Mouse (Mus musculus): Measurements from ENCODE around the gene Pold2. TPM values are rescaled to one million over a fixed set of nuclear protein-coding genes. Genes with fewer than 3 reads are reported as not detected.

The Pold2 gene
- polyA plus RNA-seq, 1 experiment from 2014 or later, result 105 TPM

- Histone ChIP-seq H3K4me3 (ENCODE audit: low read depth, low read length) (no peak overlapping the region), H3K27ac (replicated peaks; ENCODE audit: low read depth, low read length) (no peak overlapping the region), H3K4me2 (ENCODE audit: low read depth, low read length) (no peak overlapping the region), H3K9ac (replicated peaks; ENCODE audit: low read length) (no peak overlapping the region), H3K9me3 (replicated peaks; ENCODE audit: control insufficient read depth, low read length) (no peaks in the 10 kb centered on the region), H3K27me3 (ENCODE audit: control insufficient read depth, insufficient read depth, low read length) (no peaks in the 10 kb centered on the region), H3K4me1 (ENCODE audit: control insufficient read depth, insufficient read depth, low read length) (peaks cover 2% of the 10 kb centered on the region; the same call in 1 of the 2 replicates), H3K36me3 (replicated peaks; ENCODE audit: control insufficient read depth, insufficient read depth, low read depth, low read length) (no peaks in the 10 kb centered on the region)
- ATAC-seq (replicated peaks; ENCODE audit: insufficient number of reproducible peaks, low FRiP score, low TSS enrichment, low read depth) (no peak), DNase-seq (ENCODE audit: low spot score) (no peak)
- WGBS, result 91% methylated on average over 19 of the region's 19 CpGs
Observed at GRCm38 (mm10) chr11:5904357-5904756, 26.3 kb upstream of the Pold2 start.

GRCm38 (mm10) chr11:5903844-5904243 lies 25.8 kb upstream of the Pold2 start:
- peaks cover 2% of the 10 kb centered on the region; the same call in 1 of the 2 replicates for H3K4me1 ChIP-seq (ENCODE audit: control insufficient read depth, insufficient read depth, low read length)
- DNase-seq (ENCODE audit: low spot score), result no peak
- H3K27me3 ChIP-seq (ENCODE audit: control insufficient read depth, insufficient read depth, low read length), result no peaks in the 10 kb centered on the region
- H3K4me3 ChIP-seq (ENCODE audit: low read depth, low read length), result no peak overlapping the region
- no peaks in the 10 kb centered on the region for H3K9me3 ChIP-seq (replicated peaks; ENCODE audit: control insufficient read depth, low read length)
- ATAC-seq (replicated peaks; ENCODE audit: insufficient number of reproducible peaks, low FRiP score, low TSS enrichment, low read depth), result no peak
- no peak overlapping the region for H3K4me2 ChIP-seq (ENCODE audit: low read depth, low read length)
- no peaks in the 10 kb centered on the region for H3K36me3 ChIP-seq (replicated peaks; ENCODE audit: control insufficient read depth, insufficient read depth, low read depth, low read length)
- H3K9ac ChIP-seq (replicated peaks; ENCODE audit: low read length), result no peak overlapping the region
- no peak overlapping the region for H3K27ac ChIP-seq (replicated peaks; ENCODE audit: low read depth, low read length)
- WGBS, result 87% methylated on average over 2 of the region's 2 CpGs

GRCm38 (mm10) chr11:5902390-5902789 lies 24.3 kb upstream of the Pold2 start:
- Histone ChIP-seq H3K4me3 (ENCODE audit: low read depth, low read length) (peak overlapping the region; percentile 26), H3K4me2 (ENCODE audit: low read depth, low read length) (peak overlapping the region; percentile 64), H3K9ac (replicated peaks; ENCODE audit: low read length) (peak overlapping the region; percentile 56), H3K27me3 (ENCODE audit: control insufficient read depth, insufficient read depth, low read length) (no peaks in the 10 kb centered on the region), H3K9me3 (replicated peaks; ENCODE audit: control insufficient read depth, low read length) (no peaks in the 10 kb centered on the region), H3K27ac (replicated peaks; ENCODE audit: low read depth, low read length) (no peak overlapping the region), H3K36me3 (replicated peaks; ENCODE audit: control insufficient read depth, insufficient read depth, low read depth, low read length) (no peaks in the 10 kb centered on the region), H3K4me1 (ENCODE audit: control insufficient read depth, insufficient read depth, low read length) (peaks cover 2% of the 10 kb centered on the region; the same call in 1 of the 2 replicates)
- ATAC-seq (replicated peaks; ENCODE audit: insufficient number of reproducible peaks, low FRiP score, low TSS enrichment, low read depth) (0 out of 2 replicates have a peak, but pooled peaks have one; percentile 30), DNase-seq (ENCODE audit: low spot score) (no peak)
- 4% methylated on average over 6 of the region's 6 CpGs for WGBS

GRCm38 (mm10) chr11:5901950-5902349 lies 23.9 kb upstream of the Pold2 start:
- peak overlapping the region; percentile 56 for H3K9ac ChIP-seq (replicated peaks; ENCODE audit: low read length)
- H3K36me3 ChIP-seq (replicated peaks; ENCODE audit: control insufficient read depth, insufficient read depth, low read depth, low read length), result no peaks in the 10 kb centered on the region
- ATAC-seq (replicated peaks; ENCODE audit: insufficient number of reproducible peaks, low FRiP score, low TSS enrichment, low read depth), result peak; percentile 76; the same call in 1 of the 2 replicates
- no peaks in the 10 kb centered on the region for H3K27me3 ChIP-seq (ENCODE audit: control insufficient read depth, insufficient read depth, low read length)
- under 1% methylated on average over 32 of the region's 32 CpGs for whole genome bisulfite sequencing
- peak overlapping the region; percentile 64 for H3K4me2 ChIP-seq (ENCODE audit: low read depth, low read length)
- no peak overlapping the region for H3K27ac ChIP-seq (replicated peaks; ENCODE audit: low read depth, low read length)
- H3K4me3 ChIP-seq (ENCODE audit: low read depth, low read length), result peak overlapping the region; percentile 26
- peak; percentile 82 for DNase-seq (ENCODE audit: low spot score)
- H3K4me1 ChIP-seq (ENCODE audit: control insufficient read depth, insufficient read depth, low read length), result peaks cover 2% of the 10 kb centered on the region; the same call in 1 of the 2 replicates
- H3K9me3 ChIP-seq (replicated peaks; ENCODE audit: control insufficient read depth, low read length), result no peaks in the 10 kb centered on the region

GRCm38 (mm10) chr11:5901320-5901719 lies 23.2 kb upstream of the Pold2 start:
- no peaks in the 10 kb centered on the region for H3K9me3 ChIP-seq (replicated peaks; ENCODE audit: control insufficient read depth, low read length)
- H3K4me2 ChIP-seq (ENCODE audit: low read depth, low read length), result peak overlapping the region; percentile 64
- peak overlapping the region; percentile 26; the same call in 1 of the 2 replicates for H3K4me3 ChIP-seq (ENCODE audit: low read depth, low read length)
- H3K9ac ChIP-seq (replicated peaks; ENCODE audit: low read length), result peak overlapping the region; percentile 56
- ATAC-seq (replicated peaks; ENCODE audit: insufficient number of reproducible peaks, low FRiP score, low TSS enrichment, low read depth), result no peak
- H3K4me1 ChIP-seq (ENCODE audit: control insufficient read depth, insufficient read depth, low read length), result peaks cover 2% of the 10 kb centered on the region; the same call in 1 of the 2 replicates
- H3K27me3 ChIP-seq (ENCODE audit: control insufficient read depth, insufficient read depth, low read length), result no peaks in the 10 kb centered on the region
- H3K36me3 ChIP-seq (replicated peaks; ENCODE audit: control insufficient read depth, insufficient read depth, low read depth, low read length), result no peaks in the 10 kb centered on the region
- no peak overlapping the region for H3K27ac ChIP-seq (replicated peaks; ENCODE audit: low read depth, low read length)
- no peak for DNase-seq (ENCODE audit: low spot score)
- 2% methylated on average over 3 of the region's 3 CpGs for whole genome bisulfite sequencing

- Histone ChIP-seq H3K9ac (replicated peaks; ENCODE audit: low read length) (no peak overlapping the region), H3K4me1 (ENCODE audit: control insufficient read depth, insufficient read depth, low read length) (peaks cover 2% of the 10 kb centered on the region; the same call in 1 of the 2 replicates), H3K36me3 (replicated peaks; ENCODE audit: control insufficient read depth, insufficient read depth, low read depth, low read length) (no peaks in the 10 kb centered on the region), H3K27ac (replicated peaks; ENCODE audit: low read depth, low read length) (no peak overlapping the region), H3K9me3 (replicated peaks; ENCODE audit: control insufficient read depth, low read length) (no peaks in the 10 kb centered on the region), H3K27me3 (ENCODE audit: control insufficient read depth, insufficient read depth, low read length) (no peaks in the 10 kb centered on the region), H3K4me3 (ENCODE audit: low read depth, low read length) (no peak overlapping the region), H3K4me2 (ENCODE audit: low read depth, low read length) (no peak overlapping the region)
- DNase-seq (ENCODE audit: low spot score) (no peak), ATAC-seq (replicated peaks; ENCODE audit: insufficient number of reproducible peaks, low FRiP score, low TSS enrichment, low read depth) (no peak)
- 87% methylated on average over 10 of the region's 10 CpGs for WGBS
Observed at GRCm38 (mm10) chr11:5899286-5899685, 21.2 kb upstream of the Pold2 start.

GRCm38 (mm10) chr11:5898531-5898930 lies 20.4 kb upstream of the Pold2 start, which contains the start of gene Myl7:
Gene Myl7, minus strand, starts transcription at chr11:5898782.
- no peak within 1 kb of the TSS for H3K9ac ChIP-seq (replicated peaks; ENCODE audit: low read length)
- no peaks in the 10 kb centered on the region for H3K9me3 ChIP-seq (replicated peaks; ENCODE audit: control insufficient read depth, low read length)
- DNase-seq (ENCODE audit: low spot score), result no peak
- H3K27ac ChIP-seq (replicated peaks; ENCODE audit: low read depth, low read length), result no peak within 1 kb of the TSS
- no peak within 1 kb of the TSS; the same call in 1 of the 2 replicates for H3K4me2 ChIP-seq (ENCODE audit: low read depth, low read length)
- H3K36me3 ChIP-seq (replicated peaks; ENCODE audit: control insufficient read depth, insufficient read depth, low read depth, low read length), result no peaks in the 10 kb centered on the region
- H3K4me3 ChIP-seq (ENCODE audit: low read depth, low read length), result no peak within 1 kb of the TSS
- WGBS, result 65% methylated on average over 5 of the region's 5 CpGs
- H3K4me1 ChIP-seq (ENCODE audit: control insufficient read depth, insufficient read depth, low read length), result peaks cover 2% of the 10 kb centered on the region; the same call in 1 of the 2 replicates
- ATAC-seq (replicated peaks; ENCODE audit: insufficient number of reproducible peaks, low FRiP score, low TSS enrichment, low read depth), result no peak
- no peaks in the 10 kb centered on the region for H3K27me3 ChIP-seq (ENCODE audit: control insufficient read depth, insufficient read depth, low read length)

GRCm38 (mm10) chr11:5897839-5898238 lies 19.7 kb upstream of the Pold2 start:
- no peak overlapping the region for H3K9ac ChIP-seq (replicated peaks; ENCODE audit: low read length)
- H3K36me3 ChIP-seq (replicated peaks; ENCODE audit: control insufficient read depth, insufficient read depth, low read depth, low read length), result no peaks in the 10 kb centered on the region
- H3K4me2 ChIP-seq (ENCODE audit: low read depth, low read length), result no peak overlapping the region; the same call in 1 of the 2 replicates
- no peaks in the 10 kb centered on the region for H3K27me3 ChIP-seq (ENCODE audit: control insufficient read depth, insufficient read depth, low read length)
- H3K9me3 ChIP-seq (replicated peaks; ENCODE audit: control insufficient read depth, low read length), result no peaks in the 10 kb centered on the region
- no peak for ATAC-seq (replicated peaks; ENCODE audit: insufficient number of reproducible peaks, low FRiP score, low TSS enrichment, low read depth)
- no peak overlapping the region for H3K27ac ChIP-seq (replicated peaks; ENCODE audit: low read depth, low read length)
- H3K4me1 ChIP-seq (ENCODE audit: control insufficient read depth, insufficient read depth, low read length), result peaks cover 2% of the 10 kb centered on the region; the same call in 1 of the 2 replicates
- 7% methylated on average over 10 of the region's 10 CpGs for WGBS
- no peak for DNase-seq (ENCODE audit: low spot score)
- no peak overlapping the region for H3K4me3 ChIP-seq (ENCODE audit: low read depth, low read length)

Data from embryonic facial prominence, embryonic 11.5 days (tissue).